Mouse (Mus musculus): ENCODE data around the gene Bak1.
A peak's percentile ranks its signal among the peaks of the same experiment; 100 is the strongest.

The Bak1 gene

GRCm38 (mm10) chr17:27021076-27021475, 7.7 kb downstream of the Bak1 start:
- DNase-seq: no peak

DNA sequence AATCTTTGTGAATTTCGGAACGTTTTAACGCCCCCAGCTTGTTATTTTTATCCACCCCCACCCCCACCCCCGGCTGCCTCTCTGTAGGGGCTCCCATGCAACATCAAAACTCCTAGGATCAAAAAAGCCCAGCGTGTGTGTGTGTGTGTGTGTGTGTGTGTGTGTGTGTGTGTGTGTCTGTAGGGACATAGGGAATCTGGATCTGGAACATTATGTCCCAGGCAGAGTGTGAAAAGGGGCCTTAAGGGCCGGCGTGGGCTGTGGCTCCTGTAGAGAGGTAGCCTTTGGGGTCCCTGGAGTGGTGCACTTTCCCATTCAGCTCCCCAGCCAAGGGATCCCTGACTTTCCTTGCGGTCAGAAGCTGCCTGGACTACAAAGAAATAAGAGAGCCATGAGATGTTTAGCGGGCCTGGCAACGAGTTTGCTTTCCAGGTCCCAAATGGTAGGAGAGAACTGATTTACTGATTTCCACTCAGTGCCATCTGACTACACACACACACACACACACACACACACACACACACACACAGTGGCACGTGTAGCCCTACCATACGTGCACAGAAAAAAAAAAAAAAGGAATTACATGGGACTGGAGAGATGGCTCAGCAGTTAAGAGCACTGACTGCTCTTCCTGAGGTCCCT, 10.1 kb downstream of the Bak1 start:
- peak; percentile 37 for DNase-seq

DNA sequence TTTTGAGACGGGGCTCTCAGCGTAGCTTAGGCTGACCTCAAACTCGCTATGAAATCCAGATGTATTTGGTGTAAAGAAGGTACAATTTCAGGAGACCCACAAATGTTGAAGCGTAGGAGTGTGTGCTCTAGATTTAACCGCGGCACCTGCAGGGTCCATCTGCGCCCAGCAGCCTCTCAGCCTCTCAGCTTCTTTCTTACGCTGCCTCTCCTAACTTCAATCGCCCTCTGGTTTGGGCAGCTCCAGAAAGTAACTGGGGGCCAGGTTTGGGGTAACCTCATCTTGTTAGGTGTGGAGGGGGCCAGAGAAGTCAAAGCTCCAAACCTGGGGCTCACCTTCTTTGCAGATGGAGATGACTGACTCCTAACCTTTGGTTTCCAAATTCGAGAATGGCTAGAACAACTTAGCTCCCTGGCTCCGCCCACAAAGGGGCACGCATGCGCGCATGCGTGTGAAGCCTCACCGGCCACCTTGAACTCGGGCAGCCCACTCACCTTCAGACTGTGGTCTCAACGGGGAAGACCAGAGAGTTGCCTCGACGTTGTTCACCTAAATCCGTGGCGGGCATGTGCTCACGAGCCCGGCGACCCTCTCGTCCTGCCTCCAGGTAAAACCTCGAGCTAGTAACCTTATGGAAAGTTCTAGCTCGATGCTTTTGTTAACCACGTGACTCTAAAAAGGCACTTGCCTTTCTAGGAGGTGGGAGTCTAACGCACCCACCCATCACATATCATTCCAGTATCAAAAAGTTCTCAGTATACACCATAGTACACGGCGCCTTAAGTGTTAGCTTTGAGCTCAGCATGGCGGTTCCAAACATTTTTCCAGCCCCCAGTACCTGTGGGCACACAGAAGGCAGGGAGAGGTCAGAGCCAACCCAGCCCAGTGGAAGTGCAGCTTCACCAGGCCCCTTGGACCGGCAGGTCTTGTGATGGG, 11.0 kb downstream of the Bak1 start:
- DNase-seq: peak; percentile 83

DNA sequence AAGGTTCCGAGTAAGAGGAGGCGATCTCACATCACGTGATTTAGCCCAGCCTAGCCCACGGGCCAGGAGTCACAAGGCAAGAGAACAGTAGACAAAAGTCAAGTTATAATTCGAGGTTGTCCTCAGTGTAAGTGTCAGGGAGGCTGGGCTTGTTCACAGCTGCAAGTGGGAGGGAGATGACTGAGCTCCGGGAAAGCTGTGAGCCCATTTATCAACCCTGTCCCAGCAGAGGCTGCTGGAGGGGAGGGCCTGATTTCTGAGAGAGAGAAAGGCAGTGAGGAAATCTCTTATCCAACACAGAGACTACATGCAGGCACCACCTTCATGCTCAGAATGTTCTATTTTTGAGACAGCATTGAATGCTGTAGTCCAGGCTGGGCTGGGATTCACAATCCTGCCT, 15.9 kb downstream of the Bak1 start:
- no peak for DNase-seq

GRCm38 (mm10) chr17:27011998-27012672, 16.7 kb downstream of the Bak1 start:
- DNase-seq: no peak

- no peak for DNase-seq
Measured at GRCm38 (mm10) chr17:27011167-27011566, 17.6 kb downstream of the Bak1 start.

DNA sequence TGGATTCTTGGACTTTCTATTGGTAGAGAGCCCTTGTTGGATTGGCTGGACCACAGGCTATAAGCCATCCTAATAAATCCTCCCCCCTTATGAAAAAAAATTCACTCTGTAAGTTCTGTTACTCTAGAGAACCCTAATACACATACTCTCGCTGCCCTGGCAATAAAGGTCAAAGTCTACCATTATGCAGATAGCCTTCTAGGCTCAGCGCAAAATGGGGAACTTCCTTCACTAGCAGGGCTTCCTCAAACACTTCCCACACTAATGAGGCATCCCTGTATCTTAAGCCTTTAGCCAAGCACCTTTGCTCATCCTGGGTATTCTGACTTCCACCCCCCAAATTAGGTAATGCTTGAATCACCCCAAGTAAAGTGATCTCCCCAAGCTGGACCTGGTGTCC, 20.5 kb downstream of the Bak1 start:
- DNase-seq: no peak

DNA sequence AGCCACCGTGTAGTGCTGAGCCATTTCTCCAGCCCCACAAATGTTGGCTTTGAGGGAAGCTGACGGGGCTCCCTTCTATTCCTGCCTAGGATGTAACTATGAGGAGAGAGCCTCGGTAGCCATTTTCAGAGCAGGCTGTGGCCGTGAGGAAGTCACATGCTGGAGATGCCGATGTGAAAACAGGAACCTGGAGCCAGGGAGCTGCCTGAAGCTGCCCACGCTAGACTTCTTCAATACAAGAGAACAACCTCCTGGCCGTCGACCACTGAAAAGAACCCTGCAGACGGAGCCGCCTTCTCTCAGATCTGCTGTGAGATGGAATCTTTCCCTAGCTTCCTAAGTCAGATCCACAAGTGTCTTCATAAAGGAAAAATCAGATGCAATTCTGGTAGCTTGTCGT, 23.2 kb downstream of the Bak1 start:
- no peak for DNase-seq

- no peak for DNase-seq
Measured at GRCm38 (mm10) chr17:27004903-27005485, 23.8 kb downstream of the Bak1 start.

DNA sequence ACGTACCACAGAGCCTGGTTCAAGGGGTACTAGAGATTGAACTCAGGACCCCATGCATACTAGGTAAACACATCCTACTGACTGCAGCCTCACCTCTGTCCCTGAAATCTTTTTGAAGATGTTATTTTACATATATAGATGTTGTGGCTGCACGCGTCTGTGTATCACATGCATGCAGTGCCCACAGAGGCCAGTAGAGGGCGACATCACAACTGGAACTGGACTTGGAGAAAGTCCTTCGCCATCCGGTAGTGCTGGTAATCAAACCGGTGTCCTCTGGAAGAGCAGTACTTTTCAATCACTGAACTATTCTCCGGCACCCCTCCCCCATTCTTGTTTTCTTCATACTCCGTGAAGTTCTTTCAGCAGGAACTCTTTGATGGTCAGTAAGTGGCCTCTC, 24.4 kb downstream of the Bak1 start:
- peak; percentile 71 for DNase-seq

DNA sequence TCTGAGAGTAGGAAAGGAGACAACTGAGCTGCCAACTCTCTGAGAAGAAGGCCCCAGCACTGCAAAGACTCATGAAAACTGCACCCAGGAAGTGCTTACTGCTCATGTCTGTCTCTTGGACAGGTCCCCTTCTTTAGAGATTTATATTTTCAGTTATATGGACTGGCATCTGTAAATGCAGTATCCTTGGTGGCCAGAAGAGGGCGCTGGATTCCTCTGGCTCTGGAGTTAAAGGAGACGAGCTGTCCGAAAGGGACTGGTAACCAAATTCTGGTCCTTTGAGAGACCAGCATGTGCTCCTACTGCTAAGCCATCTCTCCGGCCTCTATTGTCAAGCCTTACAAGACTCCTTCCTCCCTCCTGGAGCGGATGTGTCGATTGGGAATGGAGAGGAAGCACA, 26.9 kb downstream of the Bak1 start:
- DNase-seq: no peak

- no peak for DNase-seq
Measured at GRCm38 (mm10) chr17:27001151-27001550, 27.7 kb downstream of the Bak1 start.

DNA sequence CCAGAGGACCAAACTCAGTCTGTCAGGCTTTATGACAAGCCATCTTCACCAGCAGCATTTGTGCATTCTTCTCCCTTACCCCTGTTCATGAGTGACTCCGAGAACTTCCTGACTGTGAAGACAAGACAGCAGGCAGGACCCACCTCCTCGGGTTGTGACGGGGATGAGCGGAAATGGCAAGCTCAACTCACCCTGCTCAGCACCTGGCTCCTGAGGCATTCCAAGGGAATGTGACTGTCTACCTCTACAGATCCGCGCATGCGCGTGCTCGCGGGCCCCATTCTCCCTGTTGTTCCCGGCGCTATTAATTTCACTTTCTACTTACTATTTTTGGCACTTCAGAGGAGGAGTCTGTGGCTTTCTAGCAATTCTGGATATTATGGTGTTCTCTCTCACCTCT, 28.8 kb downstream of the Bak1 start:
- no peak for DNase-seq

DNA sequence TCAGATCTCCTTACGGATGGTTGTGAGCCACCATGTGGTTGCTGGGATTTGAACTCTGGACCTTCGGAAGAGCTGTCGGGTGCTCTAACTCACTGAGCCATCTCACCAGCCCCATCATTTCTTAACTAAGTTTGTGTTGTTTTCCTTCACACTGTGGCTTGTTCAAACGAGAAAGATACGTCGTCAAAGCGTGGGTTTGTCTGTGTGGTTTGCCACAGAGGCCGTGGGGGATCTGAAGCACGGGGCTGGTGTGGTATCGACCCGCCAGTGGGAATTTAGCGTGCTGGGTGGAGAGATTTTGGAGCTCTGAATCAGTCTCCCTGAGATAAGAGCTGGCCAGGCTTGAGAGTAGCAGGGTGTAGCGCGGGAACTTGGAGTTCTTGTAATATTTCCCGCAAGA, 30.5 kb downstream of the Bak1 start:
- no peak for DNase-seq

- no peak for DNase-seq
Measured at GRCm38 (mm10) chr17:26997661-26998060, 31.1 kb downstream of the Bak1 start.

DNA sequence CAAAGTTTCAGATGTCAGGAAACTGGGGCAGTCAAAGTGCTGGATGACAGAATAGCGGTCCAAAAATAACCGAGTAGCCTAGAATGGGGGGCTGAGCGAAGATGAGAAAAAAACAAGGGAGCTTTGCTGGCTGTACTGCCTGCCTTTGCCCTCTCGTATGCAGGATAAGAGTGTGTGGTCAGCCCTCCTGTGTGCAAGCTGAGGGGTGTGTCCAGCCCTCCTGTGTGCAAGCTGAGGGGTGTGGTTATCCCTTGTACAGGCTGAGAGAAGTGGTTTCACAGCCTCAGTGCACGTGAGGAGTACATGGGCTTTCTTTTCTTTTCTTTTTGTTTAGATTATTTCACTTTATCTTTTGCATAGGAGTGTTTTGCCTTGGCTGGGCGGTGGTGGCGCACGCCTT, 33.2 kb downstream of the Bak1 start:
- DNase-seq: no peak

GRCm38 (mm10) chr17:26995006-26995405, 33.8 kb downstream of the Bak1 start:
- DNase-seq: no peak

- DNase-seq: no peak
Measured at GRCm38 (mm10) chr17:26994410-26994809, 34.4 kb downstream of the Bak1 start.

DNA sequence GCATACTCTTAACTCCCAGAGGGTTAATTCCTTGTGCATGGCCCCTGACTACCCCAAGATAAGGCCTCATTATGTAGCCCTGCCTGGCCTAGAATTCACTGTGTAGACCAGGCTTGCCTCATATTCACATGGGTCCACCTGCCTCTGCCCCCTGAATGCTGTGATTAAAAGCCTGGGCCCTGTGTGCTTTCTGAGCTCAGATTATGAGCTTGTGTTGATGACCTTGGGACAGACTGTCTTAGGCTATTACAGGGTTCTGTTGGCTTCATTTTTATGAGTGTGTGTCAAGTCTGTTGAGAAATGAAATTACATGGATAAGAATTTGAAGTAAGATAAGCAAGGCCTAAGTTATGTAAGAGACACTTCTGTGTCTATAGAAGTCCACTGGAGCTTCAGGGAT, 38.3 kb downstream of the Bak1 start:
- no peak for DNase-seq

GRCm38 (mm10) chr17:26985503-26986179, 43.2 kb downstream of the Bak1 start:
- DNase-seq: no peak

GRCm38 (mm10) chr17:26983382-26983781, 45.4 kb downstream of the Bak1 start:
- DNase-seq: no peak

GRCm38 (mm10) chr17:26981050-26981449, 47.8 kb downstream of the Bak1 start:
- no peak for DNase-seq

DNA sequence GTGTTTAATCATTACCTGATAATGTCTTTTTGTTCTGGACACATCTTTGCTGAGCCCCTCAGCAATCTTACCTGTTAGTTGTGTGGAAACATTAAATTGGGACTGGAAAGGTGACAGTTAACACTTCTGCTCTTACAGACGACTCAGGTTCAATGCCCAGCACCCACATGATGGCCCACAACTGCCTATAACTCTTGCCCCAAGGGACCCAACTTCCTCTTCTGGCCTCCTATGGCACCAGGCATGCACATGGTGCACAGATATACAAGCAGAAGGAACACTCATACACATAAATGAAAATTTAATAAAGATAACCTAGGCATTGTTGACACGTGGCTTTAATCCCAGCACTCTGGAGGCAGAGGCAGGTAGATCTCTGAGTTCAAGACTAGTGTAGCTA, 49.4 kb downstream of the Bak1 start:
- DNase-seq: no peak
